Mouse (Mus musculus) T-helper 1 cell (primary cell): ENCODE data around the gene Ifna15.

ENCODE experiments used
- in situ Hi-C: fragments of 300-600 bp; cut with MboI, MseI; formaldehyde crosslinking; loops from one replicate; pipeline ENCODE4 v1.15.1; 2025; ENCODE audit warnings: high pct_unique_total_duplicates

Ifna15 gene

DNA sequence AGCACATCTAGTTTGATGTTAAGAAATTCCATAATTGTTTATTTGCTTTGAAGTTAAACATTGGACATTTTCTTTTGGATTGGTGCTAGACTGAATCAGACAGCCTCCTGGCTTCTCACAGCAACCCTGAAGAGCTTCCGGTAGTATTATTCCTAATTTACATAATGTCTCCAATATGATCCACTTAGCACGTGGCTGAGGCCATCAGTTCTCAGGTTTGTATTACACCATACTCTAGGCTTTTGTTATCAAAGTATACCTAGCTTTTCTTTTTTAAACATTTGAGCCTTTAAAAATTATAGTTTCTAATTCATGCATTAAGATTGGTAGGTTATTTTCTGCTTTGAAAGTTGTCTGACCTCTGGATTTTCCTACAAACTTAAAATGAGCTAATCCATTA lies 42.8 kb downstream of the Ifna15 start:
- in situ Hi-C loops, result no loop called here

GRCm38 (mm10) chr4:88514403-88514802 lies 43.6 kb downstream of the Ifna15 start:
- in situ Hi-C loops, result no loop called here

- in situ Hi-C loops, result no loop called here
Measured at GRCm38 (mm10) chr4:88513743-88514142, 44.3 kb downstream of the Ifna15 start.
